Mouse (Mus musculus): ENCODE data around the gene Ces4a.

GRCm38 (mm10) chr8:105158084-105158483, 26.5 kb downstream of the Ces4a start:
- no peak for TF ChIP-seq POLR2A (IDR thresholded peaks at IDR 0.05; ENCODE audit: insufficient read depth, low read length)
- no peak for TF ChIP-seq CTCF (IDR thresholded peaks at IDR 0.05; ENCODE audit: low read depth, low read length)
- TF ChIP-seq EP300 (IDR thresholded peaks at IDR 0.05; ENCODE audit: insufficient read depth, low read depth, low read length): no peak

Measured in ES-Bruce4 (cell line).